Mouse (Mus musculus): ENCODE measurements around the gene Bzw2.

GRCm38 (mm10) chr12:36091964-36092363, 65.9 kb downstream of the Bzw2 start:
- no peak for TF ChIP-seq CTCF (IDR thresholded peaks at IDR 0.05; ENCODE audit: low read depth)
- no peak for TF ChIP-seq EP300 (optimal IDR thresholded peaks at IDR 0.05)
